Mouse (Mus musculus) kidney, embryonic 14.5 days (tissue): ENCODE measurements around the gene Lcat. TPM values are rescaled to one million over a fixed set of nuclear protein-coding genes. Genes with fewer than 3 reads are reported as not detected.

Experiments
- ATAC-seq: fragments of 200-750 bp; cut with Nextera tagmentation; 2 replicates; pipeline ENCODE4 v1.8.0; 2017; ENCODE audit warnings: moderate number of reproducible peaks, mild to moderate bottlenecking, moderate TSS enrichment, moderate library complexity; ENCODE audit not compliant: low FRiP score, low TSS enrichment
- H3K27ac ChIP-seq: fragments of 300-500 bp; sonication (generic); 2 replicates; pipeline ENCODE4 v1.5.1; 2014; ENCODE audit warnings: low read depth, mild to moderate bottlenecking, low read length, moderate library complexity, mixed read lengths
- H3K27me3 ChIP-seq: fragments of 300-500 bp; sonication (generic); 2 replicates; pipeline ENCODE4 v1.6.1; 2014; ENCODE audit warnings: mild to moderate bottlenecking, low read length; ENCODE audit not compliant: control insufficient read depth, insufficient read depth
- H3K36me3 ChIP-seq: fragments of 300-500 bp; sonication (generic); 2 replicates; pipeline ENCODE4 v1.6.1; 2014; ENCODE audit warnings: low read length, mixed read lengths; ENCODE audit not compliant: control insufficient read depth, insufficient read depth
- H3K4me1 ChIP-seq: fragments of 300-500 bp; sonication (generic); 2 replicates; pipeline ENCODE4 v1.6.1; 2014; ENCODE audit warnings: low read length, mixed read lengths; ENCODE audit not compliant: control insufficient read depth, insufficient read depth
- H3K4me2 ChIP-seq: fragments of 300-500 bp; sonication (generic); replicated peaks from 2 replicates; pipeline ENCODE4 v1.6.1; 2014; ENCODE audit warnings: low read depth, mild to moderate bottlenecking, low read length
- H3K4me3 ChIP-seq: fragments of 300-500 bp; sonication (generic); 2 replicates; pipeline ENCODE4 v1.5.1; 2014; ENCODE audit warnings: mild to moderate bottlenecking, low read length
- H3K9ac ChIP-seq: fragments of 300-500 bp; sonication (generic); 2 replicates; pipeline ENCODE4 v1.6.1; 2014; ENCODE audit warnings: low read depth, mild to moderate bottlenecking, low read length, moderate library complexity
- H3K9me3 ChIP-seq: fragments of 300-500 bp; sonication (generic); 2 replicates; pipeline ENCODE4 v1.6.1; 2016; ENCODE audit warnings: low read length; ENCODE audit not compliant: control insufficient read depth
- WGBS: fragments of 180-500 bp; shearing (Covaris S2); extraction: QIAGEN DNeasy Blood & Tissue Kit; methylation state at CpG from one replicate; pipeline ENCODE4 v1.1.7; 2014; 5-methylcytosine and 5-hydroxymethylcytosine counted together
- polyA plus RNA-seq: library from polyadenylated mRNA; unstranded; fragments of >200 nt; fragmentation: Nextera tagmentation; extraction: Ambion mirVana; gene quantifications from 2 replicates; pipeline ENCODE4 v1.2.1, GENCODE M21; 2014

The Lcat gene
- polyA plus RNA-seq, 1 experiment from 2014 or later, result 0.89 TPM

GRCm38 (mm10) chr8:105936866-105937475 is 6.2 kb downstream of the Lcat start:
- peak overlapping the region; percentile 67 for H3K4me3 ChIP-seq
- H3K27me3 ChIP-seq, result no peaks in the 10 kb centered on the region
- H3K9ac ChIP-seq, result peak overlapping the region; percentile 76
- H3K27ac ChIP-seq, result peak overlapping the region; percentile 83
- peak overlapping the region; percentile 96 for H3K4me2 ChIP-seq
- under 1% methylated on average over 30 of the region's 30 CpGs for WGBS
- peak; percentile 92 for ATAC-seq
- H3K9me3 ChIP-seq, result no peaks in the 10 kb centered on the region
- H3K4me1 ChIP-seq, result peaks cover 11% of the 10 kb centered on the region
- peaks cover 11% of the 10 kb centered on the region for H3K36me3 ChIP-seq

DNA sequence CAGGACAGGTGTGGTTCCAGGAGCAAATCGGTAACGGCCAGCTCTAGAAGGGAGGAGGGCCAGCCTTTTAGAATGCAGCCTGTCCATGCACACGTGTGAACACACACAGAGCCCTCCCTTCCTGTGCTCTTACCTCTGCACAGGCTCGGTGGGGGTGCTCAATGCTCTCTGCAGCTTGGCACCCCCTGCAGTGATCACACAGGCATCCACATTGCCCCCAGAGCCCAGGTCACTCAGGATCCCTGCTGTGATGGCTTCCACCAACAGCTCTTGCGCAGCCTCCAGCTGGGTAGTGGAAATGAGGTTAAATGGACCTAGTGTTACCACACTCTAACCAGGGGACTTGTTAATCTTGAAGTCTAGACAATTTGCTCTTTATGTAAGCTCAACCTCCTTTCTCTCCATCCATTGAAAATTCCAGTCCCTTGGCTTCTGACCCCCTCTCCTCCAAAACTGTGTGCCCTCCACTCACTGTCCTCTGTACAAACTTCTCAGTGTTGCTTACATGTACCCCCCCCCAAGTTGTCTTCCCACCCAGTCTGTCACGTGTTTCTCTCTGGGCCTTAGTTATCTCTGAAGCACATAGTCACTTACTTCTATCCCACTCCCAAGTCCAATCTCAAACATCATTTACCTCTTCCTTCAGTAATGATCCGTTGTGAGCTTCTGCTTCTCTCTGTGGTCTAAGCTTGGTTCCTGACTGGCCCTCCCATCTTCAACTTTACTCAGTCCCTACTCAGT is 7.1 kb downstream of the Lcat start:
- Histone ChIP-seq H3K4me3 (peak overlapping the region; percentile 67), H3K36me3 (peaks cover 15% of the 10 kb centered on the region), H3K9me3 (no peaks in the 10 kb centered on the region), H3K9ac (peak overlapping the region; percentile 76), H3K4me2 (peak overlapping the region; percentile 96), H3K27ac (no peak overlapping the region; the same call in 1 of the 2 replicates), H3K27me3 (no peaks in the 10 kb centered on the region), H3K4me1 (peaks cover 11% of the 10 kb centered on the region)
- ATAC-seq, result no peak
- WGBS, result 33% methylated on average over 7 of the region's 7 CpGs

DNA sequence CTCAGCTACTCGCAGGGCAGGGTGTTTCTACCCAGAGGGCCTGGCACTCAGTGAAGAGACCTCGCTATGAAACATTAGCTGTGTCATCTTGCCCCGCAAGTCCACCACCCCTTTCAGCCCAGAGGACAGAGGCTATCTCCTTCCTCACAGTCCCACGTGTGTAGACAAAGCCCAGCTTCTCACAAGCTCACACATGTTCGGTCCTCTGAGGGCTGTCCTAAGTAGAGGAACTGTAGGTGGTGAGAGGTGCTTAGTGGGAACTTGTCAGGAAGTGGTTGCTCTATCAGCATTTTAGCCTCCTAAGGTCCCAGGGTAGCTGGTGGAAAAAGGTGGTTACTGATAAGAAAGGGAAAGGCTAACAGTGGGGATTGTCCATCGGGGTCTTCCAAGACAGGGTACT is 8.1 kb downstream of the Lcat start:
- Histone ChIP-seq H3K9me3 (no peaks in the 10 kb centered on the region), H3K4me2 (no peak overlapping the region), H3K9ac (no peak overlapping the region), H3K4me3 (no peak overlapping the region), H3K36me3 (peaks cover 18% of the 10 kb centered on the region), H3K4me1 (peaks cover 11% of the 10 kb centered on the region), H3K27ac (no peak overlapping the region), H3K27me3 (no peaks in the 10 kb centered on the region)
- 83% methylated on average over 6 of the region's 6 CpGs for WGBS
- no peak for ATAC-seq

DNA sequence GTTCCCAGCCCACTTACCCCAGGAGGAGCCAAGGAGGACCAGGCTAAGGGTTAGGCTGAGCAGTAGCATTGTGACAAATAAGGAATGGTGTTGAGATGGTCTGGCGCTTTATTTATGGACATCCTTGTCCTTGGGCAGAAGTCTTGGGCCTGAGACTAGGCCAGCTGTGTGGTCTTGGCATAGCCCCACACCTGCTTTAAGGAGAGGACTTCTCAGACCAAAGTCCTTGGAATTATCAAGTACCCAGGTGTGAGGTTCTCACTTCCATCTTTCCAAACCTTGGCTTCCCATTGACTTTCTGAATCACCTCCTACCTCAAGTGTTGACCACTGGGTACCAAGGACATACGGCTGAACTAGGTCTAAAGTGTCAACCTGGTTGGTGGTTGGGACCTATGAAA is 9.4 kb downstream of the Lcat start, which contains the start of gene Ctrl:
Gene Ctrl, minus strand, starts transcription at position 101 of the 400 bp plus-strand sequence.
- H3K4me3 ChIP-seq, result no peak within 1 kb of the TSS
- ATAC-seq, result no peak
- peaks cover 31% of the 10 kb centered on the region for H3K36me3 ChIP-seq
- H3K4me2 ChIP-seq, result no peak within 1 kb of the TSS
- no peaks in the 10 kb centered on the region for H3K27me3 ChIP-seq
- no peak within 1 kb of the TSS for H3K27ac ChIP-seq
- no peaks in the 10 kb centered on the region for H3K9me3 ChIP-seq
- WGBS, result 91% methylated on average over 2 of the region's 2 CpGs
- peaks cover 11% of the 10 kb centered on the region for H3K4me1 ChIP-seq
- no peak within 1 kb of the TSS for H3K9ac ChIP-seq

DNA sequence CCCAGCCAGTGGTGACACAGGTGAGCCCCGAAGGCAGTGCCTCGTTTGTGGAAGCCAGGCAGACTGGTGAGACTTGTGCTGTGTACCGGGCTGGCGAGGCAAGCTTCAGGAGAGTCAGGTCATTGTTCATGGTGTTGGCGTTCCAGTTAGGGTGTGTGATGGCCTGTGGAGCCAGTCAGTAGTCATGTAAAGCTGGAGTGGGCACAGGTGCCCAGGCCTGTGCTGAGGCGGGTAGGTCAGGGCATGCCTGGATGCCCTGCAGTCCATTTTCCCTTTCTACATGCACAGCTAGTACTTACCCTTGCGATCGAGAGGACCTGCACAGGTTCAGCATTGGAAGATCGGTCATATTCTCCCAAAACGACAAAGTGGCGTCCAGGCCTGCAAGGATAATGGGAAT is 10.7 kb downstream of the Lcat start:
- Histone ChIP-seq H3K4me2 (no peak overlapping the region), H3K36me3 (peaks cover 33% of the 10 kb centered on the region), H3K27me3 (no peaks in the 10 kb centered on the region), H3K9me3 (no peaks in the 10 kb centered on the region), H3K27ac (no peak overlapping the region), H3K4me1 (peaks cover 4% of the 10 kb centered on the region; the same call in 1 of the 2 replicates), H3K9ac (no peak overlapping the region), H3K4me3 (no peak overlapping the region)
- WGBS, result 90% methylated on average over 11 of the region's 11 CpGs
- ATAC-seq, result no peak

- ATAC-seq, result no peak
Observed at GRCm38 (mm10) chr8:105931271-105931670, 11.9 kb downstream of the Lcat start.

GRCm38 (mm10) chr8:105930602-105931001 is 12.6 kb downstream of the Lcat start:
- no peaks in the 10 kb centered on the region for H3K9me3 ChIP-seq
- H3K4me3 ChIP-seq, result no peak overlapping the region
- H3K4me1 ChIP-seq, result no peaks in the 10 kb centered on the region
- no peak overlapping the region for H3K9ac ChIP-seq
- H3K27ac ChIP-seq, result no peak overlapping the region
- H3K27me3 ChIP-seq, result no peaks in the 10 kb centered on the region
- peak; percentile 63 for ATAC-seq
- 15% methylated on average over 8 of the region's 8 CpGs for WGBS
- no peak overlapping the region for H3K4me2 ChIP-seq
- peaks cover 33% of the 10 kb centered on the region for H3K36me3 ChIP-seq

More at GRCm38 (mm10) chr8:105931271-105931670, 11.9 kb downstream of the Lcat start:
- 97% methylated on average over 3 of the region's 3 CpGs for WGBS
- no peak overlapping the region for H3K4me3 ChIP-seq
- no peaks in the 10 kb centered on the region for H3K27me3 ChIP-seq
- H3K27ac ChIP-seq, result no peak overlapping the region
- peaks cover 2% of the 10 kb centered on the region; the same call in 1 of the 2 replicates for H3K4me1 ChIP-seq
- H3K9ac ChIP-seq, result no peak overlapping the region
- H3K36me3 ChIP-seq, result peaks cover 33% of the 10 kb centered on the region
- H3K4me2 ChIP-seq, result no peak overlapping the region
- no peaks in the 10 kb centered on the region for H3K9me3 ChIP-seq

- WGBS, result 77% methylated on average over 3 of the region's 3 CpGs
Observed at GRCm38 (mm10) chr8:105925123-105925522, 18.1 kb downstream of the Lcat start.

GRCm38 (mm10) chr8:105919390-105919789 is 23.8 kb downstream of the Lcat start:
- H3K9ac ChIP-seq, result no peak overlapping the region
- no peaks in the 10 kb centered on the region for H3K27me3 ChIP-seq
- peaks cover 21% of the 10 kb centered on the region; the same call in 1 of the 2 replicates for H3K36me3 ChIP-seq
- 86% methylated on average over 3 of the region's 3 CpGs for WGBS
- no peak overlapping the region for H3K27ac ChIP-seq
- H3K9me3 ChIP-seq, result no peaks in the 10 kb centered on the region
- no peak for ATAC-seq
- H3K4me3 ChIP-seq, result no peak overlapping the region
- no peak overlapping the region for H3K4me2 ChIP-seq
- H3K4me1 ChIP-seq, result no peaks in the 10 kb centered on the region

More at GRCm38 (mm10) chr8:105925123-105925522, 18.1 kb downstream of the Lcat start:
- Histone ChIP-seq H3K4me3 (no peak overlapping the region), H3K9me3 (no peaks in the 10 kb centered on the region), H3K27ac (no peak overlapping the region), H3K36me3 (peaks cover 17% of the 10 kb centered on the region), H3K4me2 (no peak overlapping the region), H3K27me3 (no peaks in the 10 kb centered on the region), H3K9ac (no peak overlapping the region), H3K4me1 (no peaks in the 10 kb centered on the region)
- no peak for ATAC-seq
